Mouse (Mus musculus) cerebral cortex, adult 2 months (tissue): ENCODE measurements around the gene Tcta.

Source experiments
- WGBS: fragments of 180-500 bp; shearing (Covaris S2); methylation state at CpG from one replicate; pipeline ENCODE4 v1.1.7; 2018; 5-methylcytosine and 5-hydroxymethylcytosine counted together

The Tcta gene

DNA sequence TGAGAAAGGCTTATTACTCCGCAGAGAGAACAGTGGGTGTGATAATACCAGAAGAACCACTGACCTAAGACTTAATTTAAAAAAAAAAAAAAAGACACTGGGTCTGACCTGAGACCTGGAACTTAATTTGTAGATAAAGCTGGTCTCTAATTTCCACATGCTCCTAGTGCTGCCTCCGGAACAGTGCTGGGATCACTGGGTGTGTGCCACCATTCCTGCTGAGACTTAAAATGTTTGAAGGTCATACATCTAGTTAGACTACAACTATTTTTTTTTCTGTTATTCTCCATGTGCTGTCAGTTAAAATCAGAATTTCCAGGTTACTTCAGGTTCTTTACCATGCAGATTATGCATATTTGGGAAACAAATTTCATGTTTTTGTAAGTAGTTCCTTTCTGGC is 2.2 kb upstream of the Tcta start:
- 18% methylated on average over 2 of the region's 2 CpGs for WGBS

DNA sequence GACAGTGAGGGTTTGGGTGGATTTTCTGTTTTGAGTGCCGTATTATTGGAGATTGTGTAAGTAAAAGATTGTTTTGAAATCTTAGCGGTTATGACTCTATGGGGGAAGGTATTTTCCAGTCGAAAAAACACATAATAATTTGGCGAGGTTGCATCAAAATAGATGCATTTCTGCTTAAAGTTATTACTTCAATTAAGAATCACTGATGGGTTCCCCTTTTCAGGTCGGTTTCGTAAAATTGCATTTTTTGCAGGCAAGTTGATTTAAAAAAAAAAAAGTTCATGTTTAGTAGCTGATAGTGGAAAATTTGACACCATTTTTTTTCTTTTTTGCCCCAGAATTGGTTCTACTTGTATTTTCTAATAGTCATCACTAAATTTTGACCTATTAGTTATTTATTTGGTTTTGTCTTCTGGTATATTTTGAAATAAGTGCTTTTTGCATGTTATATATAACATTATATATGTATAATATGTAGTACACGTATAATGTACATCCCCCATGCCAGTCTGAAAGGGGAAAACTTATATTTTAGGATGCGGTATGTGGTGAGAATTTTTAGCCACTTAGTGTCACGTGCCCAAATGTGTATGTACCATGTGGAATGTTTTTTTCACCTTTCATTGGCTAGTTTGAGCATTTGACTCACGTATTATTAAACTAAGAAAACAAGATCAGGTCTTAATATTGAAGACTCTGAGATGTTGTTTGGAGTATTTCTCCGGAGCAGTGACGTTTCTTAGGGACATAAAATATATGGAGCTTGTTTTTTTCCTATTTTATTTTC is 1.3 kb upstream of the Tcta start:
- 3% methylated on average over 12 of the region's 12 CpGs for WGBS

- WGBS, result 2% methylated on average over 51 of the region's 51 CpGs
Measured at GRCm38 (mm10) chr9:108306571-108306980, 616 bp upstream of the Tcta start.

DNA sequence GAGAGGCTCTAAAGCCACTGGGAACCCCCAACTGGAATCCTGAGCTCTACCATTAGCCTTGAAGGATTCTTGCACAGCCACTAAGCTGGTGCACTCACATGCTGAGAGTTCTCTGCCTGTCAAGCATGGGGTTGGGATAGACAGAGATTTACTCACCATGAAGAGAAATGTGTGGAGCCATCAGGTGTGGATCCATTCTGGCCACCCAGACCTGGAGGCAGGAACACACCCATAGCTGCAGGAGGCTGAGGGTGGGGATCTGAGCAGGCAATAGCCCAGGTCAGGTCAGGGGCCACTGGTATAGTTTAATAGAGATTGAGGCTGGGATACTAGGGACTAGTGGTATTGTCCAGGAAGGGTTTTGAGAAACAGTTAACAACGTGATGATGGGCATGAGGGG is 790 bp downstream of the Tcta start:
- 0% methylated on average over 1 of the region's 1 CpGs for WGBS

DNA sequence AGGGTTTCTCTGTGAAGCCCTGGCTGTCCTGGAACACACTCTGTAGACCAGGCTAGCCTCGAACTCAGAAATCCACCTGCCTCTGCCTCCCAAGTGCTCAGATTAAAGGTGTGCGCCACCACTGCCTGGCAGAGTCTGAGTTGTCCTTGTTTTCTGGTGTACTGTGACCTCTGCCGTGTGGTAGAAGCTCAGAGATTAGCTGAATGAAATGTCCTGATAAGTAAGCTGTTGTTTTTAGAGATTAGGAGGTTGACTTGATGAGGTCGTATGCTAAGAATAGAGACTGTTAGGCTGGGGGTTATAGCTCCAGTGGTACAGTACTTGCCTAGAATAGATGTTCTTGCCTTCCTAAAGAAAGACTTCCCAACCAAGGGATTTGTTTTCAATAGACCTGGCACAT is 1.2 kb downstream of the Tcta start:
- 77% methylated on average over 4 of the region's 4 CpGs for WGBS

DNA sequence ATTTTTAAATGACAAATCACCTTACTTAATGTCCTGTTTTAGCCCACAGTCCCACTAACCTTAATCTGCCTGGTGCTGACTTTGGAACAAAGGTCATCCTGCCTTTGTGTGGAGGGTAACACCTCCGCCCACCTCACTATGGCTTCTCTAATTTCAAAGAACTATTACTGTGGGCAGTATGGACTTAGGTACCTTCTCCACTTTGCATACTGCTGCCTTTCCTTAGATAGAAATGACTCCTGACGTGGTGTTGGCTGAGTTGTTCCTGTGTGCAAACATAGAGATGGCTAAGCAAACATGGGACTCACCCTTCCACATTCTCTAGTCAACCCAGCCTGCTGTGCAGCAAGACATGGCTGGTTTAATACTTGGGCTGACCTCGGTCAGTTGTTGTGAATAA is 4.1 kb downstream of the Tcta start:
- 84% methylated on average over 3 of the region's 3 CpGs for WGBS

- WGBS, result 39% methylated on average over 18 of the region's 18 CpGs
Measured at GRCm38 (mm10) chr9:108296453-108297355, 9.3 kb downstream of the Tcta start, which contains the start of gene Amt. Amt (plus strand) TSS chr9:108296853.

DNA sequence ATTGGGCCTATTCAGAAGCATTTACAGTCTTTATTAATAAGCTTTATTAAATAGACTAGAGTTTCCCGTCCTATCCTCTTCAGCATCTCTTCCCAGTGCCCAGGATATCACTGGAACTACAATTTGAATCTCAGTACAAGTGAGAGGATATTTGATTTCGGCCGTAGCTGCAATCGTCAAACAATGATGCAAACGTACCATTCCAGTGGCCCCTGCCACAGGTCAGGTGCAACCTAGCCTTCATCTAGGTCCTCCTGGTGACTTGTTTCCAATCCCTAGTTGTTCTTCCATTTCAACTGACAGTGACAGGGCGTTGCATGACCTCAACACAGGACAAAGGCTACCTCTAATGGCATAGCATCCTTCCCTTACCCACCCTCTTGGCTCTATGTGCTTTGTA is 15.2 kb downstream of the Tcta start:
- WGBS, result 23% methylated on average over 6 of the region's 6 CpGs

- WGBS, result under 1% methylated on average over 32 of the region's 32 CpGs
Measured at GRCm38 (mm10) chr9:108290016-108290750, 15.8 kb downstream of the Tcta start, which contains the start of gene Nicn1. Nicn1 (plus strand) TSS chr9:108290429.

- WGBS, result 65% methylated on average over 2 of the region's 2 CpGs
Measured at GRCm38 (mm10) chr9:108289347-108289746, 16.6 kb downstream of the Tcta start.

DNA sequence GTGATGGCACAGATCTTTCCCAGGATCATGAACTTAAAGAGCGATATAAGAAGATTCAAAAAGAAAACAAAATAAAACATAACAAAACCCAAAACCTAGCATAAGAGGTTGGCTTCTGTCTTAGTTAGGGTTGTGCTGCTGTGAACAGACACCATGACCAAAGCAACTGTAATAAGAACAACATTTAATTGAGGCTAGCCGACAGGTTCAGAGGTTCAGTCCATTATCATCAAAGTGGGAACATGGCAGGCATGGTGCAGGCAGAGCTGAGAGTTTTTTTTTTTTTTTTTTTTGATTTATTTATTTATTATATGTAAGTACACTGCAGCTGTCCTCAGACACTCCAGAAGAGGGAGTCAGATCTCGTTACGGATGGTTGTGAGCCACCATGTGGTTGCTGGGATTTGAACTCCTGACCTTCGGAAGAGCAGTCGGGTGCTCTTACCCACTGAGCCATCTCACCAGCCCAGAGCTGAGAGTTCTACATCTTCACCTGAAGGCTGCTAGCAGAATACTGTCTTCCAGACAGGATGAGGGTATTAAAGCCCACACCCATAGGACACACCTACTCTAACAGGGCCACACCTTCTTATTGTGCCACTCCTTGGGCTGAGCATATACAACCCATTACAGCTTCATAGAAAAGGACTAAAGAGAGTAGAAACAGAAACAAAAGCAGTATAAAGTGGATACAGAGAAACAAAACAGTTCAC is 18.3 kb downstream of the Tcta start:
- 78% methylated on average over 6 of the region's 6 CpGs for WGBS

- 13% methylated on average over 6 of the region's 6 CpGs for whole genome bisulfite sequencing
Measured at GRCm38 (mm10) chr9:108284410-108284809, 21.6 kb downstream of the Tcta start.

GRCm38 (mm10) chr9:108280071-108280828 is 25.7 kb downstream of the Tcta start:
- WGBS, result 46% methylated on average over 8 of the region's 8 CpGs

DNA sequence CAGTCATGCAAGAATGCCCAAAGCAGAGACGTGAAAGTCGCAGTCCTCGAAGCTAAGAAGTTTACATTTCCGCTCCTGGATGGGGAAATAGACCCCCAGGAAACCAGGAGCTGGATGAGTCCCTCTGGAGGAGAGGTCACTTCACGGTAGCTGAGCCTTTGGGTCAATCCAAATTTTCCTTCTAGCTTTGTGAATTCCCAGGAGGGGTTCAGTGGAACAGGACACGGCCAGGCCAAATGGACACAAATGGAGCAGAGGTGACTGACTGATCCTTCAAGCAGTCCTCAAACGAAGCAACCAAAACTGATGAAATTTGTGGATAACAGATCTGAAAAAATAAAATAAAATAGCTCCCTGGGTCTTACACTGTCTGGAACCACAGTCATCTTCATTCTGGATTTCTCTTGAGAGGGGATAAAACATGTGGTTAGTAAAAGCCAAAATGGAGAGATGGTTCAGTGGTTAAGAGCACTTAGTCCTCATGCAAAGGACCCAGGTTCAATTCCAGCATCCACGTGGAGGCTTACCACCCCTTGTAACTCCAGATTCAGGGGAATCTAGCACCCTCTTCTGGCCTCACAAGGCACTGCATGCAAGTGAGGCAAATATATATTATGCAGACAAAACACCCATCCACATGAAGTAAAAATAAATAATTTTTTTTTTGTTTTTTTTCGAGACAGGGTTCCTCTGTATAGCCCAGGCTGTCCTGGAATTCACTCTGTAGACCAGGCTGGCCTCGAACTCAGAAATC is 27.1 kb downstream of the Tcta start:
- 75% methylated on average over 10 of the region's 10 CpGs for WGBS

GRCm38 (mm10) chr9:108275331-108275659 is 30.7 kb downstream of the Tcta start:
- 70% methylated on average over 6 of the region's 6 CpGs for WGBS

DNA sequence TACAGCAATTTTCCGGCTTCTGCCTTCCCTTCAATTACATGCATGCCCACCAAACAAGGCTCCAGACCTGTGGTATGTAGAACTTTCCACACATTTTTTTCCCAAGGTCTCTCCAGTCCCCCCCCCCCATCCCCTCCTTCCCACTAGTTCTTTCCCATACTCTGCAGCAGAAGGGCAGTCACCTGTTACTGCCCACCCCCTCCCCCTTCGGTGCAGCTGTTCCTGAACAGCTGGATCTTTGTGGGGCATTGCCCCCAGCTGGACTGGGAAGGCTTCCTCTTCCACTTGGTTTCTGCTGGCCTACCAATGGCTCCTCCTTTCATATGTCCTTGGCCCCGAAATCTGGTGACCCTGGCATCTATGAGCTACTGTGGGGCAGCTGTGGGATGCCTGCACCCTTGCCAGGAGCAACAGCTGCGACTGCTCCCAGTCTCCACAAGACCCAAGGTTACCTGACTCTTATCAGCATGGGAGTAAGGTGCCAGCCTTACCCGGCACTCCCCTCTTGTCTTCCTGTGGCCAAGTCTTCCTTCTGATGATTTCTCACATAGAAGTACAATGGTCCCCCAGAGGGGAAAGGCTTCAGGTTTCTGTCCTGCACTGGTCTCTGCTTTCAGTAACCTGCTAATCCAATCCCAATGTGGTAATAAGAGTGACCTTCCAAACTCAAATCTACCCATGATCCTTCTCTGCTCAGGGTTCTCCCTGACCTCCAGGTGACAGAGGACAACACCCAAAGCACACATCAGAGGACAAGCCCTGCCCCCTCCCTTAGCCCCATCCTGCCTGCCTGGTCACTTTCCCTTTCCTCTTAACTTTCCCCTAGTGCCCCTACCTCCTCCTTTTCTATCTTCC is 31.3 kb downstream of the Tcta start:
- WGBS, result 85% methylated on average over 5 of the region's 5 CpGs

GRCm38 (mm10) chr9:108273485-108273884 is 32.5 kb downstream of the Tcta start:
- WGBS, result 88% methylated on average over 4 of the region's 4 CpGs

DNA sequence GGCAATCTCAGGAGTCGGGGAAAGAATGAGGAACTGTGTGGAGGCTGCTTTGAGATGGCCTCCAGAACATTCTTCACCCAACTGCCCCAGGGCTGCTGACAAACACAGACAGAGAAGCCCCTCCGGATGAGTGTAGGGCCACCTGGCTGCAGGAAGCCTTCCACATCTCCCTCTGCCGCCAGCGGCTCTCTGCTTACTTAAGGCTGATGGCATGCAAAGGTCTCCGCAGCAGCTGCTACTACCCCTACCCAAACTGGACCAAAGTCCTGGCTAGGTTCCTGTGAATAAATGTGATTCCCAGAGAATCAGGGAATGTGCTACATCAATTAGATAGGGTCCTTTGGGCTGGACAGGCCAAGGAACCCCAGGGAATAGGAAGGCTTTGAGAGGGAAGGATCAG is 33.3 kb downstream of the Tcta start:
- 76% methylated on average over 5 of the region's 5 CpGs for whole genome bisulfite sequencing

DNA sequence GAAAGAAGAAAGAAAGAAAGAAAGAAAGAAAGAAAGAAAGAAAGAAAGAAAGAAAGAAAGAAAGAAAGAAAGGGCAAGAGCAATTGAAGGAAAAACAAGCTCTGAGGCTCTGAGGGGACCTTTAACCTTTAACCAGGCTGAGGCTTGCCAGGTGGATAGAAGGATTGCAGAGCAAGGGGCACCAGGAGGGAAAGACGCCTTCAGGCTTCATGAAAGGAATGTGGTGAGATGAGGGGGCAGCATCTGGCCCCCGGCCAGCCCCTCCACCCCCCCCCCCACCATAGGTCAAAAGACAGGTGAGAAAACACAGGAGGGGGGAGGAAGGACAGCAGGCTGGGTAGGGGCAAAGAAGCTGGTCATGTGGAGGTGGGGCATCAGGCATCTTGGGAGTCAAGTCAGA is 34.0 kb downstream of the Tcta start:
- WGBS, result 65% methylated on average over 2 of the region's 2 CpGs
